Mouse (Mus musculus) gastrocnemius, adult 2 months (tissue): Measurements from ENCODE around the gene Luc7l2. TPM values are rescaled to one million over a fixed set of nuclear protein-coding genes. Genes with fewer than 3 reads are reported as not detected.

Source experiments
- DNase-seq: peaks from one replicate; pipeline ENCODE4 v3.0.0; 2022
- H3K27ac ChIP-seq: fragments of 200-600 bp; 2 replicates; pipeline ENCODE4 v1.8.1; 2022; ENCODE audit warnings: mild to moderate bottlenecking
- H3K4me3 ChIP-seq: fragments of 200-600 bp; 2 replicates; pipeline ENCODE4 v1.8.1; 2022; ENCODE audit warnings: mild to moderate bottlenecking, moderate library complexity
- CTCF ChIP-seq: fragments of 200-600 bp; IDR thresholded peaks from 2 replicates; pipeline ENCODE4 v1.8.1; 2022; ENCODE audit warnings: antibody characterized with exemption, mild to moderate bottlenecking, moderate library complexity
- intact Hi-C: fragments of 180-260 bp; cut with DNase I; formaldehyde crosslinking; loops from one replicate; pipeline ENCODE4 v1.15.1; 2025
- microRNA-seq: library from miRNA; unstranded; fragments of <30 nt; microRNA quantifications from one replicate; pipeline ENCODE4 v1.2.0, GENCODE M21; 2021
- total RNA-seq, 2 experiments: library from RNA; stranded (reverse); gene quantifications; 2 replicates each; pipeline ENCODE4 v1.2.3; 2021

Luc7l2 gene
- total RNA-seq, 2 experiments from 2014 or later = 128 to 134 TPM

DNA sequence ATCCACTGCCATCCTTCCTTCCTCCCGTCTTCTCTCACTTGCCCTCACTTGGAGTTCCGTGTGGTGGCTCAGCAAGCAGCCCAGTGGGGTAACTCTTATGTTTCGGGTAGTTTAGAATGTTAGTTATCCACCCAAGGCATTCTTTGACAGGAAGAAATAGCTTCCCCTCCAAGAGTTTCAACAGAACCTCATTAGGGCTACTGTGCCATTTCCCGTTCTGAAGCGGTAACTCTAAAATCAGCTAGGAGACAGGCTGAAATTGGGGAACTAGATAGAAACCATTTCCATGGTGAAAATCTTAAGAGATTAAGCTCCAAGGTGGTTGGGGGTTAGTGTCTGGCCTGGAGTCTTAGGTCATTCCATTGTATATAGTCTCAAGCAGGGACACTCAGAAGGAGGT is 90.1 kb downstream of the Luc7l2 start:
- intact Hi-C loops = no loop called here
- Histone ChIP-seq H3K27ac (no peak overlapping the region), H3K4me3 (no peak overlapping the region; the same call in 1 of the 2 replicates)
- no peak for DNase-seq
- TF ChIP-seq CTCF = no peak

DNA sequence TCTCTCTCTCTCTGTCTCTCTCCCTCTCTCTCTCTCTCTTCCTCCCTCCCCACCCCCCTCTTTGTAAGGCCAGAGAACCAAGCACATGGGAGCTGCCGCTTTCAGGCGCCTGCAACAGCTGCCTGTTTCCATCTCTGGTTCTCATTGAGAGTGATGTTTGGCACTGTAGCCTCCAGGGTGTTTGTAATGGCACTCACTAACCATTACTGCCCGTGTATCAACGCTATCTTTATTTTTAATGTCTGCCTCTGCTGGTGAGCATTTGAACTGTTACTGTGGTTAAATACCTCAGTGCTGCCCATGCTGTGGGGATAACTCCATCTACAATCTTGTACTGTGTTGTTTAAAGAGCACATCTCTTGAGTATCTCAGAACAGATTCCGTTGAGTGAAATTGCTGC is 90.5 kb downstream of the Luc7l2 start:
- no peak overlapping the region for H3K4me3 ChIP-seq
- intact Hi-C loops = no loop called here
- no peak for TF ChIP-seq CTCF
- no peak overlapping the region for H3K27ac ChIP-seq
- no peak for DNase-seq

DNA sequence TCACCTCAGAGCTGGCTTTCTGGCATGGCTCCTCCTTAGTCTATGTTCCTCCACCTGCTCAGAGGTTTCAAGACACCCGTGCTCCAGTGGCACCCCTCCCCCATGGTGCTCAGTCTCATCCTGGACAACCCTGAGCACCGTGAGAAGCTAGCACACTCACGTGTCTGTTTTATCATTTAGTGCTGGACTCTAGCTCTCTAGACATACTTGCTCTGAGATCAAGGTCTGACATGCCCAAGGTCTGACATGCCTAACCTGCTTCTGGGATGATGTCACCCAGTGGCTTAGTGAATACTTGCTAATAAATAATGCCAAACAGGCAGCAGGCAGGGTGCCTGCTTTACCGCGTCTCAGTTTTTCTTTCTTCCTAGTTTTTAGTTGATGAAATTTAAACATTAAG is 91.5 kb downstream of the Luc7l2 start:
- no peak for DNase-seq

DNA sequence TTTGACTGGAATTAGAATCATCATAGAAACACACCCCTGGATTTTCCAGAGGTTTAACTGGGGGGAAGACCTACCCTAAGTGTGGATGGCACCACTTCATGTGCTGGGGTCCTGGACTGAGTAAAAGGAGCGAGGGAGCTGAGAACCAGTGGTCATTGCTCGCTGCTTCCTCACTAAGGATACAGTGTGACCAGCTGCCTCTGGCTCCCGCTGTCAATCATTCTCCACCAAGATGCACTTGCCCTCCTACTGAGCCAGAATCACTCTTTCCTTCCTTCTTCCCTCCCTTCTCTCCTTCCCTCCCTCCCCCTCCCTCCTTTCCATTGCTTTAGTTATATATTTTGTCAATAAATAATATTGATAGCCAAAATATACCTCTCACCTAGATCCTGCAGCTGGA is 91.9 kb downstream of the Luc7l2 start:
- no peak for DNase-seq
- intact Hi-C loops = no loop called here
- Histone ChIP-seq H3K4me3 (no peak overlapping the region), H3K27ac (no peak overlapping the region)
- no peak for TF ChIP-seq CTCF

More for the DNA sequence above, 91.5 kb downstream of the Luc7l2 start:
- no peak overlapping the region for H3K27ac ChIP-seq
- TF ChIP-seq CTCF = no peak
- H3K4me3 ChIP-seq = no peak overlapping the region
- intact Hi-C loops = no loop called here

DNA sequence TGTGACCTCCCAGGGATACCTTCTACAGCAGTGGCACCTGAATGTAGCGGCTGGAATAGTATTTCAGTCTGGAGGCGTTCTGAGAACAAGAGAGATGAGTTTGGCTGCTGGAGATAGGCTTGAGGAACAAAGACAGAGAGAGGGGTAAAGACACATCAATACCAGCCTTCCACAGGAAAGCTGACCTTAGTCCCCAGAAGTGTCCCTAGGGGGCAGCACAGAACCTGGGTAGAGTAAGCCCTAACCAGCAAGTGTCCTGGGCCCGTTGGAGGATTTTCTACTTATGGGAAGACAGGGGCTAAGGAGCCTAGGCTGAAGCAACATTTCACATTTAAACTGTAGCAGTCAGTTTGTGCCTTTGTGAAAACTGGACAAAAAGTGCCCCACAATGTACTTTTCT is 98.4 kb downstream of the Luc7l2 start:
- peak; percentile 28; the same call in 1 of the 2 replicates for TF ChIP-seq CTCF

DNA sequence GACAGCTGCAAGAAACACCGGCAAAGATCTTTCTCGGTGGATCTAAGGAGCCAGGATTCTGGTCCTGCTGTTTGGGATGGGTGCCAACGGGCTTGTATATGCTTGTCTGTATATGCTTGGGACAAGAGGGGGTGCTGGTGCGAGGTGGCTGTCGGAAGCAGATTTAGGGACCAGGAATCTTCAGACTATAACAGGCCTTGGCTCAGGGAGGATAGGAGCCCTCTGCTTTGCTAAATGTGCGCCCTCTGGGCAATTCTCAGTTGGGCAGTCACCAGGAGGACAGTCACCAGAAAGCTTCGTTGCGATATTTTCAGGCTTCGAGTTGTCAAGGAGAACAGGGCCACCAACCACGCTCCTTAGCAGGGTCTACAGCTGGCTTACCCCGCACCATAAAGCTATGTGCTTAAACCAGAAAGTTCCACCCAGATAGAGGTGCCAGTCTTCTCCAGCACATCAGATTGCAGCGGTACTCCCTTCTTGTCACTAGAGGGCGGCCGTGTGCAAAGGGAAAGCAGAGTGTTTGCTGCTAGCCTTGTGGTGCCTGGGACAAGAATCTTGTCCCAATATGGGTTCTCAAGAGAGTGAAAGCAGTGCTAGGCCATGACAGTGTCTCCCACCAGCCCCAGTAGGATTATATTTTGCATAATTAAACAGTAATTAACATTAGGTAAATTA is 99.3 kb downstream of the Luc7l2 start:
- no peak overlapping the region for H3K4me3 ChIP-seq
- TF ChIP-seq CTCF = peak; percentile 97
- H3K27ac ChIP-seq = no peak overlapping the region
- peak; percentile 74 for DNase-seq
- intact Hi-C loops = loop anchor here (1.0 to 5.0 kb wide), 2 partner anchors 45 to 417 kb away; no protein-coding TSS in a partner anchor

More for the DNA sequence above, 98.4 kb downstream of the Luc7l2 start:
- no peak overlapping the region for H3K4me3 ChIP-seq
- intact Hi-C loops = no loop called here
- no peak overlapping the region for H3K27ac ChIP-seq
- no peak for DNase-seq

Small RNA genes lying within 50 kb of the gene (microRNA-seq; reads per million reads assigned to microRNA genes)
- not detected for gene Mir7670

Other genes with a start within 250 kb of the Luc7l2 start
- 1 to 10 TPM; 6.4 to 6.7 TPM for gene Zc3hav1, start 196.7 kb upstream of the Luc7l2 start, total RNA-seq
- gene Ttc26, start 169.9 kb upstream of the Luc7l2 start, total RNA-seq = 1 to 10 TPM; 1.3 to 1.4 TPM
- gene Ubn2, start 117.4 kb upstream of the Luc7l2 start, total RNA-seq = 10 to 100 TPM; 25.4 to 25.7 TPM
- 100 to 1,000 TPM; 128 to 218 TPM for gene Fmc1, start 17.8 kb upstream of the Luc7l2 start, total RNA-seq
- gene Klrg2, start 85.9 kb downstream of the Luc7l2 start, total RNA-seq = under 1 TPM in 1 of 2 experiments, not detected in 1; 0.17 TPM
- under 1 TPM in 1 of 2 experiments, not detected in 1; 0.22 TPM for gene Clec2l, start 111.7 kb downstream of the Luc7l2 start, total RNA-seq